Mouse (Mus musculus) limb, embryonic 14.5 days (tissue): Measurements from ENCODE around the gene Cd7. TPM values are rescaled to one million over a fixed set of nuclear protein-coding genes. Genes with fewer than 3 reads are reported as not detected.
"Not testable (repeated sequence)": the region's sequence is repeated elsewhere in the genome, so short reads cannot be mapped to it uniquely, and the experiment has no call there.

Experiments used
- ATAC-seq: fragments of 200-750 bp; cut with Nextera tagmentation; 2 replicates; pipeline ENCODE4 v1.8.0; 2017; ENCODE audit warnings: low read depth, moderate number of reproducible peaks, moderate TSS enrichment; ENCODE audit not compliant: low FRiP score
- DNase-seq: peaks from one replicate; pipeline ENCODE4 v3.0.0-alpha.2; 2015; ENCODE audit warnings: low spot score
- H3K27ac ChIP-seq: fragments of 300-500 bp; sonication (generic); replicated peaks from 2 replicates; pipeline ENCODE4 v1.5.1; 2014; ENCODE audit warnings: low read depth, mild to moderate bottlenecking, low read length, moderate library complexity, mixed read lengths
- H3K27me3 ChIP-seq: fragments of 300-500 bp; sonication (generic); 2 replicates; pipeline ENCODE4 v1.6.1; 2014; ENCODE audit warnings: low read length, mixed read lengths; ENCODE audit not compliant: control insufficient read depth, insufficient read depth
- H3K36me3 ChIP-seq: fragments of 300-500 bp; sonication (generic); 2 replicates; pipeline ENCODE4 v1.6.1; 2014; ENCODE audit warnings: mild to moderate bottlenecking, low read length, moderate library complexity, mixed read lengths; ENCODE audit not compliant: control insufficient read depth, insufficient read depth
- H3K4me1 ChIP-seq: fragments of 300-500 bp; sonication (generic); 2 replicates; pipeline ENCODE4 v1.6.1; 2014; ENCODE audit warnings: antibody characterized with exemption, low read length, mixed read lengths; ENCODE audit not compliant: control insufficient read depth, insufficient read depth
- H3K4me2 ChIP-seq: fragments of 300-500 bp; sonication (generic); replicated peaks from 2 replicates; pipeline ENCODE4 v1.6.1; 2014; ENCODE audit warnings: low read depth, mild to moderate bottlenecking, low read length, moderate library complexity; ENCODE audit not compliant: severe bottlenecking
- H3K4me3 ChIP-seq: fragments of 300-500 bp; sonication (generic); replicated peaks from 2 replicates; pipeline ENCODE4 v1.5.1; 2014; ENCODE audit warnings: low read length
- H3K9ac ChIP-seq: fragments of 300-500 bp; sonication (generic); 2 replicates; pipeline ENCODE4 v1.6.1; 2014; ENCODE audit warnings: mild to moderate bottlenecking, low read depth, low read length, moderate library complexity; ENCODE audit not compliant: severe bottlenecking
- H3K9me3 ChIP-seq: fragments of 300-500 bp; sonication (generic); 2 replicates; pipeline ENCODE4 v1.6.1; 2016; ENCODE audit warnings: low read length; ENCODE audit not compliant: control insufficient read depth
- POLR2A ChIP-seq: fragments of 200-500 bp; IDR thresholded peaks from 2 replicates; pipeline ENCODE4 v1.8.0; 2012; ENCODE audit warnings: inconsistent platforms, mild to moderate bottlenecking, moderate library complexity, borderline replicate concordance; ENCODE audit not compliant: insufficient read depth, insufficient read length; ENCODE audit errors: extremely low read depth
- WGBS: fragments of 180-500 bp; shearing (Covaris S2); extraction: QIAGEN DNeasy Blood & Tissue Kit; methylation state at CpG from one replicate; pipeline ENCODE4 v1.1.7; 2014; 5-methylcytosine and 5-hydroxymethylcytosine counted together
- polyA plus RNA-seq, 2 experiments: library from polyadenylated mRNA; depleted of rRNA in 1 of 2; stranded (reverse) in 1 of 2; unstranded in 1 of 2; fragments of >200 nt; fragmentation: Nextera tagmentation in 1 of 2; extraction: Ambion mirVana in 1 of 2; gene quantifications; 2 replicates each; pipeline versions ENCODE4 v1.2.1 to v1.2.3; 2012 to 2014

Gene Cd7
- polyA plus RNA-seq, 2 experiments = 0.19 to 0.36 TPM

DNA sequence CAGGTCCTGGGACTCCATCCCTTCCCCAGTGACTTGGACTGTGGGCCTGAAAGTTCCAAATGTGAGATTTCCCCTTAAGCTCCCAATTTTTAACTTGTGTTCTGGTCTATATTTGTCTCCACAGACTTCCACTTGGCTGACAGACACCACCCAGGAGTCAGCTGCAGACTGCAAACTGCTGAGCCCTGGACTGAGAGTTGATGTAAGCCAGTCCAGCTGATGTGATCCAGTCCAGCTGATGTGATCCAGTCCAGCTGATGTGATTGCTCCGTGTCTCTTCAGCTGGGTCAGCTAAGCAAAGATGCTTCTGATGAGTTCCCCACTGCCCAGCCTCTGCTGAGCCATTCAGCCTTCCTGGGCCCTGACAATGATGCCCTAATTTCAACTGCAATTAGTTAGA is 12.6 kb upstream of the Cd7 start:
- Histone ChIP-seq H3K27ac (no peak overlapping the region), H3K27me3 (no peaks in the 10 kb centered on the region), H3K4me2 (no peak overlapping the region), H3K4me1 (no peaks in the 10 kb centered on the region), H3K9ac (no peak overlapping the region), H3K36me3 (no peaks in the 10 kb centered on the region), H3K4me3 (no peak overlapping the region), H3K9me3 (no peaks in the 10 kb centered on the region)
- no peak for TF ChIP-seq POLR2A
- WGBS = 62% methylated on average over 1 of the region's 1 CpGs
- no peak for DNase-seq
- no peak for ATAC-seq

DNA sequence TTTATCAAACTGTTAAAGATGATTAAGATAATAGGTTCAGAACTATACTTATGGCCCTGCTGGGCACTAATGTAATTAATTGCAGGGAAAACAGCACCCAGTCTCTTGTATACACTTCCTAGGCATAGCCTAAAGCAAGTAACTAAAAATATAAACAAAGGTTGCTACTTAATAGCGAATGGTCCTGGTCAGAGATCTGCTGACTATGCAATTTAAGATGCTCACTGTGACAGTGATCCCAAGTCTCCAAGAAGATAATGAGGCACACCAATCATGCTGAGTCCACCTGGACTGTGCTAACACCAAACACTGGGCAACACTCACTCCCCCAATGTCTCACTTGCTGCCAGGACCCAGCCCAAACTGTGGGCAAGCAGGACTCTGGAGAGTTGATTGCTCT is 10.6 kb upstream of the Cd7 start:
- TF ChIP-seq POLR2A = no peak
- Histone ChIP-seq H3K9me3 (no peaks in the 10 kb centered on the region), H3K4me3 (no peak overlapping the region), H3K27me3 (no peaks in the 10 kb centered on the region), H3K27ac (no peak overlapping the region), H3K4me2 (no peak overlapping the region), H3K9ac (no peak overlapping the region), H3K36me3 (no peaks in the 10 kb centered on the region), H3K4me1 (no peaks in the 10 kb centered on the region)
- no peak for ATAC-seq
- WGBS = 61% methylated on average over 1 of the region's 1 CpGs
- DNase-seq = no peak

DNA sequence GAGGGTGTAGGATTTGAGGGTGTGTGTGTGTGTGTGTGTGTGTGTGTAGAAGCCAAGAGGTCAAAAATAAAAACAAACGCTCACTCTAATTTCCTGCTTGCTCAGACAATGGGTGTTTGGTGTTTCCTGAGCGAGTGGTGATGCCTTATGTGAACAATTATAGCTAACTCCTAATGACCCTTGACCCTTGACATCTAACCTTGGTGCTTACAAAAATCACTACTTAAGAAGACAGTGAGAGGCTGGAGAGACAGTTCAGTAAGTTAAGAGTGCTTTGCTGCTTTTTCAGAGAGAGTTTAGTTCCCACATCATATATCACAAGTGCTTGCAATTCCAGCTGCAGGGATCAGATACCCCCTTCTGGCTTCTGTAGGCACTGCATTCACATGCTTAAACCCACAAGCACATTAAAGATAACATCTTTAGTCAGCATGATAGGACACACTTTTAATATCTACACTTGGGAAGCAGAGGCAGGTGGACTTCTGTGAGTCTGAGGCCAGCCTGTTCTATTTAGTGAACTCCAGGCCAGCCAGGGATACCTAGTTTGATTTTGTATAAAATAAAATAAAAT is 8.7 kb upstream of the Cd7 start:
- DNase-seq (peak; percentile 29), ATAC-seq (no peak)
- Histone ChIP-seq H3K9me3 (no peaks in the 10 kb centered on the region), H3K36me3 (no peaks in the 10 kb centered on the region), H3K4me1 (no peaks in the 10 kb centered on the region), H3K4me2 (no peak overlapping the region), H3K27me3 (no peaks in the 10 kb centered on the region), H3K9ac (no peak overlapping the region), H3K27ac (no peak overlapping the region), H3K4me3 (no peak overlapping the region)
- no peak for TF ChIP-seq POLR2A
- WGBS = 36% methylated on average over 2 of the region's 2 CpGs

DNA sequence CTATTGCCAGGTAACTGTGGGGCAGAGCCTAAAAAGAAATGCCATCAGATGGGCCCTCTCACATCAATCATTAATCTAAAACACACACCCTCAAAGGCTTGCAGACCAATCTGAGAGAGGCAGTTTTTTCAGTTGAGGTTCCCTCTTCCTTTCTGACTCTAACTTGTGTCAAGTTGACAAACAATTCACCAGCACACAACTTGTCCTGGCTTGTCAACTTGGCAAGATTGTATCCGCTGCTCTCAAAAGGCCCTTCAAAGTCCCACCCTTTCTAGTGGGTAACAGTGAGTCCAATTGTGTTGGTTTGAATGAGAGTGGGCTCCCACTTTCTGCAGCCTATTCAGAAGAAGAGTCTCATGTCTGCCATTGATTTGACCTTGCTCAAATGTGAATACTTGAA is 6.1 kb upstream of the Cd7 start:
- DNase-seq = no peak
- no peak overlapping the region for H3K9ac ChIP-seq
- no peak overlapping the region for H3K4me3 ChIP-seq
- no peak overlapping the region for H3K27ac ChIP-seq
- no peak for TF ChIP-seq POLR2A
- no peaks in the 10 kb centered on the region for H3K9me3 ChIP-seq
- no peaks in the 10 kb centered on the region for H3K4me1 ChIP-seq
- H3K4me2 ChIP-seq = no peak overlapping the region
- ATAC-seq = no peak
- WGBS = 72% methylated on average over 1 of the region's 1 CpGs
- no peaks in the 10 kb centered on the region for H3K27me3 ChIP-seq
- no peaks in the 10 kb centered on the region for H3K36me3 ChIP-seq

DNA sequence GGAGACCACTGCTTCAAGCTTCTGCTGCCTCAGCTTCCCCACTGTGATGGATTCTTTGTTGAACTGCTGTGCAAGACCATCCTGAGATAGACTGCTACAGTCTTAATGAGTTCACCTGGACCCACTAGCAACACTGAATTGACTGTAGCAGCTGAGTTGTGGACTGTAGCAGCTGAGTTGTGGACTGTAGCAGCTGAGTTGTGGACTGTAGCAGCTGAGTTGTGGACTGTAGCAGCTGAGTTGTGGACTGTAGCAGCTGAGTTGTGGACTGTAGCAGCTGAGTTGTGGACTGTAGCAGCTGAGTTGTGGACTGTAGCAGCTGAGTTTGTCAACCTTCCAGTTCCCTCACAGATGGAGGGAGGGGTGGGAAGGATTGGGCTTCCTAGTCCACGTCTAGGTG is 3.8 kb upstream of the Cd7 start:
- 69% methylated on average over 1 of the region's 1 CpGs for WGBS
- H3K36me3 ChIP-seq, ATAC-seq, DNase-seq, H3K27me3 ChIP-seq, H3K9ac ChIP-seq, H3K9me3 ChIP-seq, H3K4me1 ChIP-seq, H3K27ac ChIP-seq, H3K4me3 ChIP-seq, H3K4me2 ChIP-seq: not testable (repeated sequence)

DNA sequence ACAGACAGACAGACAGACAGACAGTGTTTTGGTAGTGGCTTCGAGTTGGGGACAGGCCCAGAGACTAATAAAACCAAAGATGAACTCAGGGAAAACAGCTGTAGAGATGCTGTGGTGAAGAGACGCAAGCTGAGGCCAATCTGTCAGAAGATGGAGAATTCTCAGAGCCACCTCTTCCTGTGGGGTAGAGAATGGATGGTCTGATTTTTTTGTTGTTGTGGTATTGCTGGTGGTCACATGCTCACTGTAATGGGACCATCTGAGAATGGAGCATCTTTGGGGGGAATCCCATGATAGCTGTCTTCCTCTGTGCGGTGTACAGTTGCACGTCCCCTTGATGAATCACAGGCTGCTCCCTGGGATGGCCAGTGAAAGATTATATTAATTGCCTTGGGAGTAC is 3.3 kb upstream of the Cd7 start:
- Histone ChIP-seq H3K27me3 (no peaks in the 10 kb centered on the region), H3K9ac (no peak overlapping the region), H3K36me3 (no peaks in the 10 kb centered on the region), H3K4me2 (no peak overlapping the region), H3K9me3 (no peaks in the 10 kb centered on the region), H3K4me3 (no peak overlapping the region), H3K4me1 (no peaks in the 10 kb centered on the region), H3K27ac (no peak overlapping the region)
- TF ChIP-seq POLR2A = no peak
- 73% methylated on average over 4 of the region's 4 CpGs for WGBS
- ATAC-seq (no peak), DNase-seq (no peak)
